Mouse (Mus musculus): ENCODE results near the gene Ptk7.

Gene Ptk7

DNA sequence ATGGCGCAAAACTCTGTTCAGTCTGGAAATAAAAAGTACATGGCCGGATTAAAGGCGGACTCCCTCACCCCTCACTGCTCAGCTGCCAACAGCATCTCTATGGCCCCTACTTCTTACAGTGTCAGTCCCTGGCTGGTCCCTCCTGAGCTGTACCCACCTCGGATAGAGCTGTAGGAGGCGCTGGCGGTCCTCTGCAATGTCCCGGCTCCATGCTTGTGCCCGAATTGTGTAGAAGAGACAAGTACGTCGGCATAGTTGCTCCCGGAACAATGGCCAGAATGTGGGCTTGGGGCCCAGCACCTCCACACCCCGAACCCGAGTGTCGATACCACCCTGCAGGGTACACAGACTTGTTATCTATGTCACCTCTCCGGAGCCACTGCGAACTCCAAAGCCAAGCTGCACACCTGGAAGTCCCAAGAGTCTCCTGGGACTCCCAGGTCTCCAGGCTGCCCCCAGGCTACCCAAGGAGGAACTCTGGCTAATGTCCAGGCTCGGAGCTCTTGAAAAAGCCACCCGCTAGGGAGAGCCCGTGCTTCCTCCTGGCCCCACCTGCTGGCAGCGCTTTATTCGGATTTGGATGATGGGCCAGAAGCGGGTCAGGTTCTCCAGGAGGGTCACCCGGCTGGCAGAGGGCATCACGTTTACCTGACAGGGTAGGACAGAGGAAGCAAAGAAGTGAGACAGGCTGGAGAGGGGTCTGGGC lies 107.2 kb downstream of the Ptk7 start:
- no peak for DNase-seq (ENCODE audit: low read depth, low spot score)

GRCm38 (mm10) chr17:46521174-46521573 lies 108.1 kb downstream of the Ptk7 start:
- no peak for DNase-seq (ENCODE audit: low read depth, low spot score)

GRCm38 (mm10) chr17:46520385-46520979 lies 108.8 kb downstream of the Ptk7 start:
- no peak for DNase-seq (ENCODE audit: low read depth, low spot score)

- DNase-seq (ENCODE audit: low read depth, low spot score) = no peak
These were observed 109.3 kb downstream of the Ptk7 start for GRCm38 (mm10) chr17:46519971-46520370.
